Mouse (Mus musculus) layer of hippocampus, postnatal 10 days (tissue): Measurements from ENCODE around the gene Oxsr1. TPM values are rescaled to one million over a fixed set of nuclear protein-coding genes. Genes with fewer than 3 reads are reported as not detected.
"Not testable (repeated sequence)": the region's sequence is repeated elsewhere in the genome, so short reads cannot be mapped to it uniquely, and the experiment has no call there.

ENCODE experiments used
- DNase-seq, 2 experiments: peaks; one replicate each; pipeline ENCODE4 v3.0.0; 2021; ENCODE audit warnings: low spot score in 2 of 2
- total RNA-seq, 2 experiments: library from RNA; stranded (reverse); gene quantifications; 2 replicates each; pipeline ENCODE4 v1.2.3; 2021

Oxsr1 gene
- total RNA-seq, 2 experiments from 2014 or later, result 37.1 to 41.5 TPM

DNA sequence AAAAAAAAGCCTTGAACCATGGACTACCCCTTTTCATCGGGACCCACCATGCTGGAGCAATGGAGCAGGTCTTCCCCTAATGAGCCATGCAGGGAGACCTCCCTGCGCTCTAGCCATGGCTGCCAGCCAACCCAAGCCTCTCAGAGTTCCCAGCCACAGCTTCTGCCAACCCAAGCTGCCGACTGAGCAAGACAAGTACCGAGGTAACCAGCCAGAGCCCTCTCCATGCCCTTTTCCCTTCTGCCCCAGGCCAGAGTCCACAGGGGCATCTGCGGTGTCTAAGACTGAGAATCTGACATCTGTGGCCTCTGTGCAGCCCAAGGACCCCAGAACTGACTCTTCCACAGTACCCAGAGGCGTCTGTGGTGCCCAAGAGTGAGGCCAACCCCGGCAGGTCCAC lies 45.9 kb downstream of the Oxsr1 start:
- DNase-seq, result peak; percentile 57 to 68

DNA sequence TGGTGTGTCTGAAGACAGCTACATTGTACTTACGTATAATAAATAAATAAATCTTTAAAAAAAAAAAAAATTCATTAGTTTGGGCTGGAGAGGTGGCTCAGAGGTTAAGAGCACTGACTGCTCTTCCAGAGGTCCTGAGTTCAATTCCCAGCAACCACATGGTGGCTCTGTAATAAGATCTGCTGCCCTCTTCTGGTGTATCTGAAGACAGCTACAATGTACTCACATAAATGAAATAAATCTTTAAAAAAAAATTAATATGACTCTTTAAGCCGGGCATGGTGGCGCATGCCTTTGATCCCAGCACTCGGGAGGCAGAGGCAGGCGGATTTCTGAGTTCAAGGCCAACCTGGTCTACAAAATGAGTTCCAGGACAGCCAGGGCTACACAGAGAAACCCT lies 47.4 kb downstream of the Oxsr1 start:
- DNase-seq, result not testable (repeated sequence)

DNA sequence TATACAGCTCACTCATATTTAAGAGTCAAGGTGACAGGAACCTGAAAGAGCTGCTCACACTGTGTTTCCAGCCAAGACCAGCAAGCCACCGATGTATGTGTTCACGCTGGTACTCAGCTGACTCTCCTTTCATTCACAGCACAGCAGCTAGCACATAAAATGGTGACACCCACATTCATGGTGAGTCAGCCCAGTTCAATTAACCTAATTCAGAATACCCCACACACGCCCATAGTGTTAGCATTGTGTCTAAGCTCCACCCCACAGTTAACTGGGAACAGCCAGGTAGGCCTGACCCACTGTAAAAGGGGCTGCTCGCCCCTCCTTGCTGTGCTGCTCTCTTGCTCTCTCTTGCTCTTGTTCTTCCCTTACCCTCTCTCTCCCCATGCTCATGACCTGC lies 50.7 kb downstream of the Oxsr1 start:
- no peak for DNase-seq

DNA sequence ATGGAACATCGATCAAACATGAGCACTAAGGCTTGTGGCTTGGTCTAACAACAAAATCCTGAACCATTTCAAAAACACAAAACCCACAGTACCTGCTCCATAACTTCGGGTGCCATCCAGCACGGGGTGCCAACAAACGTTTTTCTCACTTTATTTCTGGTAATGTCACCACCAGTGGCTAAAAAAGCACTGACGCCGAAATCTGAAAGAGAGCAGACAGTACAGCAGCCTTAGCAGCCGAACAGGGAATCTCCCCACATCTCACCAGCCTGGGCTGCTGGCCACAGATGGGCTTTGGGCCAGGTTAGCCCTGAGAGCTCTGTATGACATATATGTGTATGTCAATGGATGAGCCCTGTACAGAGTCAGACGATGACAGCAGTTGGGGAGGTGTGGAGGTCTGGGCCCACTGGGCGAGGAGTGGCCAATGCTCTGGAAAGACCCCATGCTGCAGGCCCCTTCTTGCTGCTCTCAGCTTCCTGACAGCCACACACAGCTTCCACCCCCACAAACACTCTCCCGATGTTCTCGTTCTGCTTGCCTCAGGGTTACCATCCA lies 53.6 kb downstream of the Oxsr1 start:
- DNase-seq, result no peak

DNA sequence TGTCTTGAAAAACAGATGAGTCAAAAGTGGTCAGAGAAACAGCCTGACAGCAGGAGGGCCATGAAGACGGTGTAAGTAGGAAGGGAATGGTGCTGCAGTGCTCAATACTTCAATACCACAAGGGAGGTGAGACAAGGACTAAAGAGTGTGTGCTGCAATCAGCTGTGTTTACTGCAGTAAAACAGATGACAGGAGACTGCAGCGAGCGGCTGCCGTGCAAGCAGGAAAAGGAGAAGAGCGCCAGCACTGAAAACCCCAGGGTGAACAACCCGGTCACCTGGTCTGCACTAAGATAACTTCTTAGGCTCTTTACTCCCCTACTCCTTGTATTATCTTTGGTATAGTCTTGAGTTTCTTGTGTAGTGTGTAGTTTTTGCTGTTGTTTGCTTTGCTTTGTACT lies 54.1 kb downstream of the Oxsr1 start:
- no peak for DNase-seq

DNA sequence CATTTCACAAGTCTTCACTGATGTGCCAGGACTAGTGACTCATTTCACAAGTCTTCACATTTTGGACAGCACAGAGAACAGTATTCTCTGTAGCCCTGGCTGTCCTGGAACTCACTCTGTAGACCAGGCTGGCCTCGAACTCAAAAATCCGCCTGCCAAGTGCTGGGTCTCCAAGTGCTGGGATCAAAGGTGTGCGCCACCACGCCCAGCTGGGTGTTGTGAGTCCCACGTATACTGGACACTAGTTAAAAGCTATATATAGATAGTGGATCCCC lies 56.2 kb downstream of the Oxsr1 start:
- not testable (repeated sequence) for DNase-seq

DNA sequence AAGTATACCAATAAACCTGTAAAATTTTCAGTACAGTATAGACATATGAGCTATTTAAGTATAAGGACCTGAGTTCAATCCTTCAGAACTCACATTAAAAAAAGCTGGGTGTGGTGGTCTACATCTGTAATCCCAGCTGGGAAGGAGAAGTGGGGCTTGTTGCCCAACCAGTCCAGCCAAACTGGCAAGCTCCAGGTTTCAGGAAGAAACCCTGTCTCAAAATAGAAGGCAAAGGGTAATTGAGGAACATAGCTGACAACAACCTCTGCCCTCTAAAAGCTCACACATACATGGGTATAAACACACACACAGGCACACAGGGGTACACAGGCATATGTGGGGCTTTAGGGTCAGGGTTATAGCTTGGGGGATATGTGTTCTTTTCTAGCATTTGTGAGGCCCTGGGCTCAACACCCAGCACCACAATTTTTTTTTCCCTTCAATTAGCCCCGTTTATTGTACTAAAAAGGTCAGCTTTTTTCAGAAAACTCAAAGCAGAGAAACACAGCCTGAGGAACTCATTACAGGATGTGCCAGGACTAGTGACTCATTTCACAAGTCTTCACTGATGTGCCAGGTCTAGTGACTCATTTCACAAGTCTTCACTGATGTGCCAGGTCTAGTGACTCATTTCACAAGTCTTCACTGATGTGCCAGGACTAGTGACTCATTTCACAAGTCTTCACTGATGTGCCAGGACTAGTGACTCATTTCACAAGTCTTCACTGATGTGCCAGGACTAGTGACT lies 56.7 kb downstream of the Oxsr1 start:
- DNase-seq, result not testable (repeated sequence)

DNA sequence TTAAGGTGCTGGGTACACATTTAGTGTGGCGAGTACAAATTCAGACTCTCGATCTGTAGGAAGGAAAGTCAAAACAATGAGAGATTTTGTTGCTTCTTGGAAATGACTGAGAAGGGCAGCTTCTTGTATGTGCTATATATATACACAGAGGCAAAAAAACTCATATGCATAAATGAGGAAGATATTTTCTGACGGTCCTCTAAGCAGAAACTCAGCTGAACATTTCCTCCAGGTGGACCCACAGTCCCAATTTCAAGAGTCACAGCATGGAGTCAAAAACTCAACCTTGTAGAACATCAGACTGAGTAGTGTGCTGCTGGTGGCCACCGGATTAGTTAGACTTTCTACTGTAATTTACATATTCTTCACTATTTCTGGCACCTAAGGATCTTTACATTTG lies 59.2 kb downstream of the Oxsr1 start:
- no peak for DNase-seq

DNA sequence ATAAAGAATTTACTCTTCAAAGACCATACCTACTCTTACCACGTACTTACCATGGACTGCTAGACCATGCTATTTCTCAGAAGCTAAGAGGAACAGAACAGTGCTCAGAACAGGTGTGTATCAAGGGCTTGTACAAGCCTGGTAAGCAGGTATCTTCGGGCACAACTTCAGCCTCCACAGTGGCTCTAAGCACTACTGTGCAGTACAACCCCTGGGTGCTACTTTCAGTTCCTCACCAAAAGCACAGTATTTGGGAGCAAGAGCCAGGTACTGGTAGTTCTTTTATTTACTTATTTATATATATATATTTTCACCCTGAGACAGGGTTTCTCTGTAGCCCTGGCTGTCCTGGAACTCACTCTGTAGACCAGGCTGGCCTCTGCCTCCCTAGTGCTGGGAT lies 61.4 kb downstream of the Oxsr1 start:
- no peak for DNase-seq

DNA sequence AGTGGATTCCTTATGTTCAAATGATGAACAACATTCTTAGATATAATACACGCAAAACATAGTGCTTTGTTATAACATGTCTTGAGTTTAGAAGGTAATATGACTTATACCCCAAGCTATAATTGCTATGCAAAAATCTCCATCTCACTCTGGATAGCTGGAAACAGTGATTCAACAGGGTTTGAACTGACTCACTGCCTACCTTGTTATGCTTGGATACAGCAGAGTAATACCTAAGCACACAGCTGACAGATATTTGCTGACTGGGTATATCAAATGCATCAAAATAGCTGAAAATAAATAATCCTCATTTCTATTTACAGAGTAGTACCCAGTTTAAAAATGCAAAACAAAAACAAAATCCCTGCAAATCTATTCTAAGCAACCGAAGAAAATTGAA lies 63.4 kb downstream of the Oxsr1 start:
- no peak for DNase-seq

DNA sequence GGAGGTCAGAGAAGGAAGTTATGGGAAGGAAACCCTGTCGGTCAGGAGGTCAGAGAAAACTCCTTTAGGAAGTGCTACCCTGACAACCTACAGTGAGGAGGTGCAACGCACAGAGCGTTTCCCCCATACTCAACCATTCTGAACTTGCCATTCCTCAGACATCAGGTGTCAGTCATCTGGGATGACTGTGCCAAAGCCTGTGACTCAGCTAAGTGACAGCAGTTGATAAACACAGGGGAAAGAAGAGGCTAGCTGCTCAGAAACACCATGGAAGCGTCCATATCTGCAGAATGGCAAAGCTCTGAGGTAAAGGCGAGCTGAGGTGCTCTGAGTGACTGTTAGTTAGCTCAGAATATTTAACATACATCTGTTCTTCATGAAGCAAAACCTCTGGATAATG lies 64.1 kb downstream of the Oxsr1 start:
- DNase-seq, result no peak

DNA sequence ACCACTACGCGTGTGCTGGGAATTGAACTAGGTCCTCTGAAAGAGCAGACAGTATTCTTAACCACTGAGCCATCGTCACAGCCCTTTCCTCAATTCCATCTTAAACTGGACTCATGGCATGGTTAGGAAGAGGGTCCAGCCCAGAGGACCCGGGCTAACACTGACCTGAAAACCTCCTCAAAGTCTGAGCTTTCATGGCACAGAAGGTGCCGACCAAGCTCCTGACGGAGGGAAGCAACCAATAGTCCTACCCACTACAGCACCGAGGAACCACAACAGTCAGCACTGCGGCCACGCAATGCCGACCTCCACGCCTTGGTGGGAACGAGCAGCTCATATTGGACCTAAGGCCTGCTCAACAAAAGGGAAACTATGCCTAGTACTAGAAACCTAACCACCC lies 66.1 kb downstream of the Oxsr1 start:
- DNase-seq, result no peak

DNA sequence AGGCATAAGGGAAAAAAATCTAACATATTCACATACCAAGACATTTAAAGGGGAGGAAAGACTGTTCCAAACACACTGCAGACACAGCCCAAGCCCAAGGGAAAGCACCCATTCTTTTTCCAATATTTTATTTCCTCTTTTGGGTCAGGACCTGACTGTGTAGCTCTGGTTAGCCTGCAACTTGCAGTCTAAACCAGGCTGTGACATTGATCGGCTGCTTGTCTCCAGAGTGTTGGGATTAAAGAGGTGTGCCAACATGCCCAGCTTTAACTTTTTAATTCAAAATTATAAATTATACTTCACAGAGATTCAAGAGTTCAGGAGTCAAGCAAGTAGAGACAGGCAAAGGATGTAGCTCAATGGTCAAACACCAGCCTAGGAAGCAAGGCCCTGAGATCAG lies 67.1 kb downstream of the Oxsr1 start:
- DNase-seq, result no peak

DNA sequence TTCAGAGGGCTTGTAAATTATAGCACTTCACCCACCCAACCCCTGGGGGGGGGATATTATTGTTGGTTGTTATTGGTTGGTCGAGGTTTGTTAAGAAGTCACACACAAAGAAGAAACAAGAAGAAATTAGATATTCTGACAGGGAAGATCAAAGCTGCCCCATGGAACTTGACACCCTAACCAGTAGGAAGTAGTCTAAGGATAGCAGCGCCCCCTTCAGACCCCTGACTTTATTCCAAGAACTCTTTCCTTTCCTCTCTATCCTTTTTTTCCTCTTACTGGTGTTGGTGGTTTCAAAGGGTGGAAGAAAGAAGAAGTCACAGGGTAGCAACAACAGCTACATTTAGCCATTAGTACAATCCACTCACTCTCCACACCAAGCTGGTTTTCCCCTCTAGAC lies 68.0 kb downstream of the Oxsr1 start:
- DNase-seq, result no peak

DNA sequence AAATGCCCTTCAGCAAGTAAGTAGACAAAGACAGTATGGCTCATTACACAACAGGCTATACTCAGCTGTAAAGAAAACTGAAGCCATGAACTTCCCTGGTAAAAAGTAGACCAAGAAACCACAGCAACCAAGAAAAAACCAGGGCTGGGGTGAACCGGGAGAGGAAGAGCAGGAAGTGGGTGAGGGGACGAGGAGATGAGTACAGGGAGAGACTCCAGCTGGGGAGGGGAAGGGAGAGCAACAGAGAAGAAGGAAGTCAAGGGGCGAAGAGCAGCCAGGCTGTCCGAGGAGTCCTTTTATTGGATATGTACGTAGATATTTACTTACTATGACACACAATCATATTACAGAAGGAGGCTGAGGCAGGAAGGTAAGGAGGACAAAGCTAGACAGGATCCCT lies 74.2 kb downstream of the Oxsr1 start:
- DNase-seq, result no peak

DNA sequence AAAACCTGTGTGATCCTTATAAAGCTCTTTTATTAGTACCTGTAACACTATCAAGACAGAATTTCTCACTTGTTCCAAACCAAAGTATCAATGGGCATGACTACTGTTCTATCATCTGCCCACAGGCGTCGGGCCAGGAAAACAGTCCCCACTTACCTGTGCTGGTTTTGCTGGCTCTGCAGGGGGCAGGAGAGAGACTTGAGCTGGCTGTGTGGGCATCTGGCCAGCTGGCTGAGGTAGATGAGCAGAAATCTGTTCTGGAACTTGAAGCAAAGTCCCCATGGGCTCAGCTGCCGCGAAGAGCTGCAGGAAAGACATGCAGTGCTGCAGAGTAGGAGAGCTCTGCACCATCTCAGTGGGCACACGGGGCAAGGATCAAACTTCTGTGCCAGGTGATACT lies 75.4 kb downstream of the Oxsr1 start:
- DNase-seq, result peak in 1 of 2 experiments; percentile 32

DNA sequence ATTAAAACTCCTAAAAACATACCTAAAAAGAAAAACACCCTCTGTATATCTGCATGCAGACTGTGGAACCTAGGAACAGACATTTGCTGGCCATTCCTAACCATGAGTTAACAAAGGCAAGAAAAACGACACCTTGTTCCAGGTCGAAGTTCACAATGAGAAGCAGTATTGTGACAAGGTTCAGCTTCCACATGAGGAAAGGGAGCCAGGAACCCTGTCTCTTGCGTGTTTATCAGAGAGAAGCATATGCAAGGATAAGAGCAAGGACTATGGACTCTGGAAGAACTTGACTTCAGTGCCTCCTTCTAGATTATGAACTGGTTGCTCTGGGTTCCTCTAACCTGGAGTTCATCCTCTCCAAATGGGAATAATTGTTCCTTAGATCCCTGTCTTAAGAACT lies 78.2 kb downstream of the Oxsr1 start:
- no peak for DNase-seq

DNA sequence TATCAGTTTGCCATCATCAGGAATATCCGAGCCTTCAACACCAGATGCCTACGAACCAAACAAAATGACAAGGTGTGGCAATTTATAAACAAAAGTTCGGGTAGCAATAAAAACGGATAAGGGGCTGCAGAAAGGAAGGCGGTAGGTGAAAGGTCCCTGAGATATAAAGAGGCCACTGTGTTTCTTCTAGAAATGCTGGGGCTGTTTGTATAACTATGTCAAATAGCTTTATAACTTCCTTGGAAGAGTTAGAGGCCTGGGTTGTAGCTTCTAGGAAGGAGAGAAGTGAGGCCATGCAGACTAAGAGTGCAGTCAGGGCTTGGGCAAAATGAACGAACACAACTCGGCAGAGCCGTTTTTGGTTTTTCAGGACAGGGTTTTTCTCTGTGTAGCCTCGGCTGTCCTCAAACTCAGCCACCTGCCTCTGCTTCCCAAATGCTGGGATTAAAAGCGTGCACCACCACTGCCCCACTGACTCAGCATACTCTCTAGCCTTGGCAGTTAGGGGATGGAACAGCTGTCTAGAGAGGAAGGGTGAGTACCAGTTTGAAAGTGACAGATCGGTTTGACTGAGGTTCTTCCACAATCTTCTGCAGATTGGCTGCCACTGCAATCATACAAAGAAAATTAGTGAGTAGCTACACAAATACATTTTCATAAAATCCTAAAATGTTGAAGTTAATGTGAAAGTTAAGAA lies 80.9 kb downstream of the Oxsr1 start:
- DNase-seq, result no peak

DNA sequence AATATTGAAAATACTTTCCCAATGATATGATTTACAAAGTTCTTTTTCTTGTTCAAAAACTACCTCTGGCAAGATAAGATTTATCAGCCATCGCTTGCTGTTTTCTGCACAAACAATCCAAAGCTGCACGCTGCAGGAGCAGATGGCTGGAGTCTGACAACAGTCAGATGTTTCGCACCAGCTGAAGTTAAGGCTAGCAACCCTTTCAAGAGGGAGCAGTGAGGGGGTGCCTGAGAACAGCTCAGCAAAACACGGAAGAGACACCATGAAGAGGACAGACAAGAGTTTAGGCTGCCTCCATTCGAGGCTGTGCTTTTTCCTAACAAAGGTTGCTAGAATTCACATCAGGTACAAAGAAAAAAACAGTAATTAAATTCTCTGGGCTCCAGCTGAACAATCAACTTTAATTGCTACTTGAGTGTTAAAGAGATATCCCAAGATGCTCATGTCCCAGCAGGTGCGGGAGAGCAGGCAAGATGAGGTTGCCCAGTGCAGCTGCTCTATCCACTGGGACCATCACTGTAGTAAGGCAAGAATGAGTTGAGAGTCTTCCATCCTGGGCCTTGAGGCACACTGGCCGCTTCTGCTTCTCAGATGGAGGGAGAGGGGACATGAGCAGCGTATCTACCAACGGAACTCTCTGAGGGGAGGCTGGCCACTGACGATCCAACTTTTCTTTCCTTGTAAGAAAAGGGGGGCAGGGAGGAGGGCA lies 81.8 kb downstream of the Oxsr1 start:
- no peak for DNase-seq

DNA sequence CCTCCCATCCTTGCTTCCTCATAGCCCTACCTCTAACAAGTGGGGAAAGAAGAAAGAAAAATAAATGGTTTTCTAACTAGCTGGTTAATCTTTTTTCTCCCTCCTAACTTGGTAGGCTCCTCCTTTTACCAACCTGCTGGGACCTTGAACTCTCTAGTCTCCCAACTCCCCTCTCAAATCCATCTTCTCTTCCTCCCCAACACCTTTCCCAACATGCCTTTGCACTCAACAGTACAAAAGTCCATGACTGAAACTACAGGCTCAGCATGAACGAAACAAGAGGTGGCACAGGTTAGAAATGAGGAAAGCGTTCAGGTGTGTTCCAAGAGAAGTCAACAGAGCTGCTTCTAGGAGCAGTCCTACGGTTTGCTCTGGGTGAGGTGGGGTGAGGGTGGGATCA lies 83.0 kb downstream of the Oxsr1 start:
- no peak for DNase-seq

DNA sequence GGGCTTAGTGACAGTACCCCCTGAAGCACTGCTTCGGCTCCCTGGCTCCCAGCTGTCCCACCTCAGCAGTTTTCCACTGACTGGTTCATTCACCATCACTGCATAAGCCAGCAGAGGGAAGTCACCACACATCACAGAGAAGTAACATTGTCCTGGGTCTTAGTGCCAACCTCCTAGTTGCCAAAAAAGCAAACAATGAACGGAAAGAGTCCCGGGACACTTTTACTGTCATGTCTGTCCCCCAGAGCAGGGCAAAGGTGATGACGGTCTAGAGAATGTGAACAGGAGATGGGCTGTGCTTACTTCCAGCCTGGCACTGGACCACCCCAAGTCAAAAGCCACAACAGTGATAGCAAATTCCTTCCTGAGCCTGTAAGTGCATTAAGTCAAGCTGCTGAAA lies 83.4 kb downstream of the Oxsr1 start:
- DNase-seq, result no peak

DNA sequence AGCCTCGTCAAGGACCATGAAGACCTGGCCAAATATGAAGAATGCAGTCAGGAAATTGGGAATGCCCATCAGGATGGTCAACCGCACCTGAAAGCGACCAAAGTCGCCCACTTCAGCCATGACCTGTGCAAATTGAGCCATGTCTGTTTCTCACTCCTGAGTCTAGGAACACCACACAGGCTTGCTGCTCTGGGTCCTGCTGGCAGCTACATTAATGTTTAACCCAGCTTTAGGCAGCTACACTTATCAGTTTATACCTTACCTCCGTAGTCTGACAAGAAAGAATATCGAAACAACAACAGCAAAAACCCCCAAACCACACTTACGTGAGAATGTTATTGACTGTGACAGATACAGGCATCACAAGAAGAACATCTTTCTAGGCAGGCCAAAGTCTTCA lies 90.7 kb downstream of the Oxsr1 start:
- DNase-seq, result no peak
